Mouse (Mus musculus) lung, postnatal 0 days (tissue): ENCODE measurements around the gene Mettl21e.

Experiments used
- CTCF ChIP-seq: IDR thresholded peaks from 2 replicates; pipeline ENCODE4 v1.5.1; 2016; ENCODE audit warnings: antibody characterized with exemption, mild to moderate bottlenecking
- EP300 ChIP-seq: IDR thresholded peaks from 2 replicates; pipeline ENCODE4 v1.6.1; 2016; ENCODE audit warnings: antibody characterized with exemption, mild to moderate bottlenecking, control low read depth

GRCm38 (mm10) chr1:44158317-44158716 is 60.4 kb downstream of the Mettl21e start:
- TF ChIP-seq CTCF: no peak
- no peak for TF ChIP-seq EP300
